Mouse (Mus musculus): Measurements from ENCODE around the gene Olfr56.

- TF ChIP-seq CHD2 (IDR thresholded peaks at IDR 0.05; ENCODE audit: low read depth, low read length) (no peak), ZC3H11A (IDR thresholded peaks at IDR 0.05; ENCODE audit: borderline replicate concordance, low read depth, low read length) (no peak), HCFC1 (IDR thresholded peaks at IDR 0.05; ENCODE audit: borderline replicate concordance, insufficient read depth, low read length) (no peak)
Measured at GRCm38 (mm10) chr11:49089735-49090507, 111.2 kb downstream of the Olfr56 start.
